Mouse (Mus musculus) ES-E14 (cell line): Measurements from ENCODE around the gene Mttp. TPM values are rescaled to one million over a fixed set of nuclear protein-coding genes. Genes with fewer than 3 reads are reported as not detected.

Experiments used
- DNase-seq: peaks from one replicate; pipeline ENCODE4 v3.0.0-alpha.2; 2013; ENCODE audit warnings: low read depth, low spot score
- H3K27ac ChIP-seq: 2 replicates; pipeline ENCODE4 v1.5.1; 2012; ENCODE audit warnings: low read depth, mild to moderate bottlenecking, low read length, moderate library complexity, mixed read lengths; ENCODE audit not compliant: poor library complexity, insufficient read depth, severe bottlenecking
- H3K36me3 ChIP-seq: 2 replicates; pipeline ENCODE4 v1.6.1; 2012; ENCODE audit warnings: mild to moderate bottlenecking, low read length, moderate library complexity, mixed read lengths; ENCODE audit not compliant: control insufficient read depth, poor library complexity, insufficient read depth, severe bottlenecking
- H3K4me1 ChIP-seq, 2 experiments: fragments of 150-350 bp in 1 of 2; sonication (generic) in 1 of 2; 2 replicates each; pipeline ENCODE4 v1.6.1; 2012; ENCODE audit warnings: low read length in 2 of 2, mild to moderate bottlenecking in 1 of 2, mixed read lengths in 1 of 2; ENCODE audit not compliant: control insufficient read depth in 2 of 2, insufficient read depth in 2 of 2, poor library complexity in 1 of 2
- H3K4me3 ChIP-seq, 2 experiments: fragments of 150-350 bp in 1 of 2; sonication (generic) in 1 of 2; 2 replicates each; pipeline ENCODE4 v1.5.1; 2012; ENCODE audit warnings: low read length in 2 of 2, low read depth in 1 of 2, mild to moderate bottlenecking in 1 of 2, mixed read lengths in 1 of 2; ENCODE audit not compliant: insufficient read depth in 1 of 2, poor library complexity in 1 of 2, severe bottlenecking in 1 of 2
- H3K9ac ChIP-seq: 2 replicates; pipeline ENCODE4 v1.6.1; 2012; ENCODE audit warnings: low read depth, mild to moderate bottlenecking, low read length, mixed read lengths; ENCODE audit not compliant: poor library complexity, insufficient read depth, severe bottlenecking
- H3K9me3 ChIP-seq: fragments of 150-350 bp; sonication (generic); 2 replicates; pipeline ENCODE4 v1.6.1; 2012; ENCODE audit warnings: low read depth, mild to moderate bottlenecking, low read length; ENCODE audit not compliant: control insufficient read depth, insufficient read depth
- CHD2 ChIP-seq: IDR thresholded peaks from 2 replicates; pipeline ENCODE4 v1.6.1; 2014; ENCODE audit warnings: mild to moderate bottlenecking, low read depth, low read length, inconsistent platforms
- HCFC1 ChIP-seq: IDR thresholded peaks from 2 replicates; pipeline ENCODE4 v1.6.1; 2012; ENCODE audit warnings: low read length, inconsistent platforms, borderline replicate concordance; ENCODE audit not compliant: insufficient read depth
- MAFK ChIP-seq: IDR thresholded peaks from 2 replicates; pipeline ENCODE4 v1.6.1; 2014; ENCODE audit warnings: mild to moderate bottlenecking, low read depth, low read length, inconsistent platforms; ENCODE audit not compliant: insufficient read depth
- ZC3H11A ChIP-seq: IDR thresholded peaks from 2 replicates; pipeline ENCODE4 v1.6.1; 2012; ENCODE audit warnings: low read depth, mild to moderate bottlenecking, inconsistent platforms, low read length, borderline replicate concordance
- ZNF384 ChIP-seq: IDR thresholded peaks from 2 replicates; pipeline ENCODE4 v1.6.1; 2012; ENCODE audit warnings: low read depth, low read length, inconsistent platforms
- in situ Hi-C, 2 experiments: fragments of 600-800 bp; cut with MboI; formaldehyde crosslinking; loops; one replicate each; pipeline ENCODE4 v1.15.1; 2025; ENCODE audit warnings: low sequenced_read_pairs in 2 of 2, inconsistent platforms in 1 of 2; ENCODE audit not compliant: unreplicated experiment in 2 of 2
- total RNA-seq: library from RNA; depleted of rRNA; stranded (reverse); fragments of 300-350 nt; gene quantifications from 2 replicates; pipeline ENCODE4 v1.2.3, GENCODE M21; 2012

Gene Mttp
- total RNA-seq, 1 experiment, result 10.8 TPM

- H3K27ac ChIP-seq, result no peak overlapping the region
- H3K4me3 ChIP-seq, result no peak overlapping the region
- no peak overlapping the region for H3K9ac ChIP-seq
- H3K4me1 ChIP-seq, result peaks cover 0 to 1% of the 10 kb centered on the region in 2 experiments; a peak in 1 of 4 replicates
- H3K9me3 ChIP-seq, result no peaks in the 10 kb centered on the region
- no peak for DNase-seq
- in situ Hi-C loops, result no loop called here
- no peaks in the 10 kb centered on the region for H3K36me3 ChIP-seq
- TF ChIP-seq MAFK, result no peak
- TF ChIP-seq ZNF384, result no peak
- TF ChIP-seq ZC3H11A, result no peak
- no peak for TF ChIP-seq HCFC1
- TF ChIP-seq CHD2, result no peak
Measured at GRCm38 (mm10) chr3:138075209-138075608, 69.6 kb downstream of the Mttp start.

- Histone ChIP-seq H3K27ac (no peak overlapping the region), H3K4me3 (no peak overlapping the region), H3K36me3 (no peaks in the 10 kb centered on the region), H3K4me1 (peaks cover 0 to 1% of the 10 kb centered on the region in 2 experiments; a peak in 1 of 4 replicates), H3K9ac (no peak overlapping the region), H3K9me3 (no peaks in the 10 kb centered on the region)
- no peak for DNase-seq
- no peak for TF ChIP-seq MAFK
- in situ Hi-C loops, result no loop called here
Measured at GRCm38 (mm10) chr3:138074214-138074613, 70.6 kb downstream of the Mttp start.

- Histone ChIP-seq H3K4me3 (no peak overlapping the region), H3K9me3 (no peaks in the 10 kb centered on the region), H3K9ac (no peak overlapping the region), H3K4me1 (peaks cover 0 to 1% of the 10 kb centered on the region in 2 experiments; a peak in 1 of 4 replicates), H3K27ac (no peak overlapping the region), H3K36me3 (no peaks in the 10 kb centered on the region)
- in situ Hi-C loops, result no loop called here
- TF ChIP-seq ZC3H11A, result no peak
- no peak for TF ChIP-seq ZNF384
- no peak for TF ChIP-seq MAFK
- TF ChIP-seq CHD2, result no peak
- no peak for TF ChIP-seq HCFC1
- DNase-seq, result no peak
Measured at GRCm38 (mm10) chr3:138071476-138072073, 73.2 kb downstream of the Mttp start.

- Histone ChIP-seq H3K4me3 (no peak overlapping the region), H3K36me3 (no peaks in the 10 kb centered on the region), H3K9ac (no peak overlapping the region), H3K9me3 (no peaks in the 10 kb centered on the region), H3K27ac (no peak overlapping the region), H3K4me1 (peaks cover 0 to 1% of the 10 kb centered on the region in 2 experiments; a peak in 1 of 4 replicates)
- in situ Hi-C loops, result no loop called here
- no peak for TF ChIP-seq ZNF384
- TF ChIP-seq CHD2, result no peak
- no peak for TF ChIP-seq MAFK
- no peak for TF ChIP-seq ZC3H11A
- TF ChIP-seq HCFC1, result no peak
- no peak for DNase-seq
Measured at GRCm38 (mm10) chr3:138071004-138071403, 73.8 kb downstream of the Mttp start.
